Mouse (Mus musculus) ZHBTc4 (cell line): ENCODE measurements at regions not wholly inside any gene's neighbourhood (a gene's known extent, or its start where the extent isn't known, plus 50 kb on each side); places are given as distances from the start of the nearest gene placed in this dataset.

Experiments used
- DNase-seq: peaks from one replicate; pipeline ENCODE4 v3.0.0-alpha.2; 2011; ENCODE audit warnings: low read depth, low spot score

DNA sequence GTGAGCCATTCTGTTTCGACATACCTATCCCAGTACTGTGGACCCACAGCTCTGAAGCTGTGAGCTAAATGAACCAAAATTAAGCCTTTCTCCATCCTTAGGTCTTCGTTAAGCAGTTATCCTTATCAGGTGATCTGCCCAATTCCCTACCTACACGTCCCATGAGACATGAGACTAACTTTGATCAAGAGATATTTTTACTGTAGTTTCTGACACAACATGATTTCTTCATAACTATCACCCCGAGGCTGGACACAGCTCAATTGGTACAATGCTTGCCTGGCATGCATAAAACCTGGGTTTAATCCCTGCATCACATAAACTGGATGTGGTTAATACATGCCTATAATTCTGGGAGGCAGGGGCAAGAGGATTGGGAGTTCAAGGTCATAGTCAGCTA lies 82.2 kb upstream of the Elovl6 start:
- DNase-seq = no peak

DNA sequence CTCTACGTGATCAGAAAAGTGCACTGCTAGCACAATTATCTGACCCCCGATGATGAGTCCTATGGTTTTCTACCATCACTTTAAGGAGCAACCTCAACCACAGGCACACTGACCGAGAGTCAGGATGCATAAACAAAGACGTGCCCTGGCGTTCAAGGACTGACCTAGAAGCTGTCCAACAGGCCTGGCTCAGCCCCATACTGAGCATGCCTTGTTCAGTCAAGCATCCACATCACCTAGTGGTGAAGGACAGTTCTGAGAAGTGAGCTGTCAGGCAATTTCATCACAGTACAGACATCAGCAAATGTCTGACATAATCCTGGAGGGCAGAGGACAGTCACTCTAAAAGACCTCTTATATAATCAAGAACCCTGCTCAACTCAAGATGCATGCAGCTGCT lies 81.5 kb upstream of the Elovl6 start:
- DNase-seq = no peak

GRCm38 (mm10) chr3:129470088-129470487 lies 62.1 kb upstream of the Elovl6 start:
- no peak for DNase-seq

DNA sequence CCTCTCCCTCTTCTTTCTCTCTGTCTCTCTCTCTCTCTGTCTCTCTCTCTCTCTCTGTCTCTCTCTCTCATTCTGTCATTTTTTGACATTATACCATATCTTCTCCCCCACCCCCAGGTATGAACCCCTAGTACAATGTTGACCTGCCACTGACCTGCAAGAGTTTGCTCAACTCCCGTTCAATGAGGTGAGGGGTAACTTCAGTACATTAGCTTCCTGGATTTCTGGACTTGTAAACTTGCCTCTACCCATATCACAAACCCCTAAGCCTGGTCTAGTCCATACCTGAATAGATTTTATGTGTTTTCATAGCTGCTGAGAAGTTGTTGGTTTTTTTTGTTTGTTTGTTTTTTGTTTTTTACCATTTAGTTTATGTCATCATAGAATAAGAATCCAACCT lies 60.8 kb upstream of the Elovl6 start:
- DNase-seq = no peak

GRCm38 (mm10) chr3:129472008-129472407 lies 60.1 kb upstream of the Elovl6 start:
- DNase-seq = no peak

DNA sequence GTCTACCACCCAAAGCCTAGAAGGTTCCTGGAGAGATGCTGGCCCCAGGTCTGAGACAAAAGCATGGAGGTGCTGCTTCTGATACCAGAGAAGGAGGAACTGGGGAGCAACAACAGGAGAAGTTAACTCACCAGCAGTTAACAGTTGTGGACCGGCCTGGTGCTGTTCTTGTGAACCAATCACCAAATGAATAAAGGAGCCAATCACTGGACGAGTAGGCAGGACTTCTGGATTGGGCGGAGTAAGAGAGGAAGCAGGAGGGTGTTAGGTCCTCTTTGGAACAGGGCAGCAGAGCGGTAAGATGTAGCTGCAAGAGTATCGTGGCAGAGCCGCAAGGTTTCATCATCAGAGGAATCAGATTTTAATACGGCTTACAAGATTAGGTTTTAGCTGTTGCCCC lies 57.7 kb upstream of the Elovl6 start:
- peak; percentile 82 for DNase-seq

DNA sequence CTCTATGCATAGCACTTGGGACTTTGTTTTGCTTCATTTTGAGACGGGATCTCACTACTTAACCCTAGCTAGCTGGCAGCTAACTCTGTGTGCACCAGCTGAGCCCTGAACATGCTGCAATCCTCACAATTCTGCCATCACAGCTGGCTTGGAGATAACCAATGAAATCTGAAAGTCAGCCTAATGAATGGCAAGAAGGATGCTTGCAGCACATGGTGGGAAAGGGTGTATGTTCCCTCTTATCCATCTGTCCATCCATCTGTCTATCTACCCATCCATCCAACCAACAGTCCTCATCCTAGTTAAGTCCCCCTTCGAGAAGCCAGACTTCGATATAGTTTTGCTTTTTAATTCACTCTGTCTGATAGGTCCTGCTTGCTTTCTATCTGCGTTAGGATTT lies 55.9 kb upstream of the Elovl6 start:
- no peak for DNase-seq

- no peak for DNase-seq
Observed at GRCm38 (mm10) chr3:129478093-129478492, 54.1 kb upstream of the Elovl6 start.

DNA sequence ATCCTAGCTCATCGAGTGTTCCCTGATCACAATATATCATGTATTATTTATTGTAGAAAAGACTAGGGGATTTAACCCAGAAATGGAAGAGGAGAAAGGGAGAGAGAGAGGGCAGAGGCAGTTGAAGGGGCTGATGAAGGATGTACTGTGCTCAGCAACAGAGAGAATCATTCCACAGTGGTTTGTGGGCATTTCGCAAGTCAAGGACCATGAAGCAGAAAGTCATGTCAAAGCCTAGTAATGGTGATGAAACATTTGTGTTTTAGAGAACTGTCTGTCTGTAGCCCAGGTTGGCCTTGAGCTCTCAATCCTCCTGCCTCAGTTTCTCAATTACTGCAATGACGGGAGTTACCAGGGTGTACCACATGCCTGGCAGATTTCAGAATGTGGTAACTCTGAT lies 50.9 kb upstream of the Elovl6 start:
- DNase-seq = no peak
